Mouse (Mus musculus) embryo, embryonic 9.5 days (tissue): Measurements from ENCODE around the gene Cacnb4.

Experiments
- DNase-seq: peaks from one replicate; pipeline ENCODE4 v3.0.0-alpha.2; 2017; ENCODE audit errors: extremely low spot score

Cacnb4 gene

DNA sequence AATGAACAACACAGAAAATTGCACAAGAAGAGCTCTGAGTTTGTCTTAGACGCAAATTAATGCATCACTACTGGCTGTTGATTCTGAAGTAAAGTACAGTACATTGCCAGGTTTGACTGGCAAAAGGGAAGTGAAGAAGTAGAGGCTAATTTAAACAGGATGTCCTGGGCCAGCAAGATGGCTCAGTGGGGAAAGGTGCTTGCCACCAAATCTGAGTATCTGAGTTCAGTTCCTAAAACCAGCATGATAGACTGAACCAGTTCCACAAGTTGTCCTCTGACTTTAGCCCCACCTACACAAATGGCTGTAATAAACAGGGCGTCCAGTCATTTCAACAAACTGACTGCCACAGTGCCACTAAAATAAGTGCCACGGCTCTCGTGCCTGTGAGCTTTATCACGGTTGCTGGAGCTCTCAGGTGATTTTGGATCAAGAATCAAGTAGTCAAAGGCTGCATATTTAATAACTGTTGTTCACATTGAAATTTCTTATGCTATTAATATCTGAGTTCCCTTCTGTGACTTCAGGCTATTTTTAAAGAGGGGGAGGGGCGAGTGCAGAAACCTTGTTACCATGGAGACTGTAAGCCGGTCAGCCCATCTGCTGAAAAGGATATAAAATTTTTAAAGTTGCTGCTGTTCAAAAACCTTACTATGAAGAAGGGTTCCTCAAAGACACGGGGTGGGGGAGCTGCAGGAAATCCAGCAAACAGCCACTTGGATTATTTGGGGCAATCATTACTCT lies 29.2 kb downstream of the Cacnb4 start:
- DNase-seq: no peak

DNA sequence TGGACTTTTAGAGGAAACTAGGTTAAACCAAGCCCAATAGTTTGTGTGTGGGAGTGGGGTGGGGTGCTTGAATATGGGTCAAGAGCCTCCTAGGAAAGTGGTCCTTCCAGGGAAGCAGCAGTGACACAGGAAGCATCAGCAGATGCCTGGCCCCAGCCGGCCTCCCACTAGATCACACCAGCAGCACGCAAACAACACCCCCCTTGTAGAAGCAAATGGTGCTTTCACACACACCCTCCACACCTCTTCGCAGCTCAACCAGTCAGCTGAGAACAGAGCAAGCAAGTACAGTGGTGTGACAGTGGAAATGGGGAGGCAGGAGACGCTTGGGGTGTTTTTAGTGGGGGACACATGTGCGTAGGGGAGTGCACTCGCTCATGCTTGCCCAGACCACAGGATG lies 33.0 kb downstream of the Cacnb4 start:
- DNase-seq: no peak

DNA sequence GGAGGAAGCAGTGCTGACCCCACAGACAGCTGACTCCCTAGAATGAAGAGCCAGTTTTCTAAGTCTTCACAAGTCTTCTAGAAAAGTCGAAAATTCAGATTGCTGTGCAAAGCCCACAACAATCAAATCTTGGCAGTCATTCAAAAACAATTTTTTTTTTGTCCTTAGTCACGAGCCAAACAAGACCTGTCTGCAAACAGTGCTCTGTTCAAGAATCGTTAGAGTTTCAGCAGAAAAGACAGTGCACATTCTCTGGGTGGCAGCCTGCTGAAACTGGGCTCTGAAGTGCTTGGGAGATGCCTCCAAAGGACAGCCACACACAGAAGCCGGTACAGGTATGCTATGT lies 37.1 kb downstream of the Cacnb4 start:
- no peak for DNase-seq

DNA sequence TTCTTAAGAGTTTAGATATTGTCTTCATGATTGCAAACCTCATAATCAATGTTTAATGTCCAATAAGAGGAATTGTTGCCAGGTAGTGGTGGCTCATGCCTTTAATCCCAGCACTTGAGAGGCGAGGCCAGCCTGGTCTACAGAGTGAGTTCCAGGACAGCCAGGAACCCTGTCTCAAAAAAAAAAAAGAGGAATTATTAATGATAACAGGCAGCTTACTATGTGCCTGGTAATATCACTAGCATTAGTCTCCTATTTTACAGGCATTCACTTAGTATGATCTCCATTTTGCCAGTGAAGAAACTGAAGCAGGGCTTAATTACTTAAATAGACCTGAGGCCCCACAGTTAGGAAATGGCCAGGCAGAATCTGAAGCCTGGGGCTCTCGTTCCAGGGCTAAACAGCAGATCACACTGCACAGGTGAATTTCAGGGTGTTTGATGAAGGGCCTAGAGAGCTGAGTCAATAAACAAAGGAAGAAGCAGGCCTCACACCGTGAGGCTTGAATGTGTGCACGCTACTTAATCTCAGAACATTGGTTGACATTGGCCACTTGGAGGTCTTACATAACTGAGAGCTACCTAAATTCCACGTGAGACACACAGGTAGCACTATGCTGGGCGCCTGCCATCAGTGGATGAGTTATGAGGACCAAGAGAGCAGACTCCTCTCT lies 37.6 kb downstream of the Cacnb4 start:
- no peak for DNase-seq

DNA sequence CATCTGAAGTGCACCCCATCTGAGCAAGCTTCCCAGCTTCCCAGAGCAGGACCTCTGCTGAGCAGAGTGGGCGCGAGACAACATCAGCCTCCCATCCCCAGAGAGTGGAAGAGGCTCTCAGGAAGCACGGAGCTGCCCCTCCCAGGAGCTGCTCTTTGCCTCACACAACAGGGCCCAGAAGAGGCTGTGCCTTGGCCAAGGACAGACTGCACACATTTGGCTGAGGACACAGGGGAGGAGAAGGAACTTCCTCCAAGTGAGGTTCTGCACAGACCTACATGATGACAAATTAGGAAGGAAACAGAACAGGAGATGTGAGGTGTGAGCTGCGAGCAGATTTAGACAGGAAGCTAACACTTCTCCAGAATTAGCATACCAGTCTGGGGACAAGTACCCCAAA lies 38.4 kb downstream of the Cacnb4 start:
- no peak for DNase-seq

DNA sequence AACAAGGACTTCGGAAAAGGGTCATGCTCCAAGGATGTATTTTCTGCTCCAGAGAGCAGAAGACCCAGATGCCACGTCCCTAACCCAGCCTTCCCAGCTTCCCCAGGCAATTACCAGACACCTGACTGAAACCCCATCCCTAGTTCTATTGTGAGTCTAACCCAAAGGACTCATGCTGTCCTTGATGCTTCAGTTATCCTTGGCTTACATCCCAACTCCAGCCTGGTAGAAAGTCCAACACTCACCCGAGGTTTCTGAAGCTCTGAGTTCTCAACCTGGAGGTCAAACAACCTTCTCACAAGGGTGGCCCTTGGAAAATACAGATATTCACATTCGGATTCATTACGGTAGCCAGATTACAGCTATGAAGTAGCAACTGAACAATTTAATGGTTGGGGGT lies 40.6 kb downstream of the Cacnb4 start:
- no peak for DNase-seq

DNA sequence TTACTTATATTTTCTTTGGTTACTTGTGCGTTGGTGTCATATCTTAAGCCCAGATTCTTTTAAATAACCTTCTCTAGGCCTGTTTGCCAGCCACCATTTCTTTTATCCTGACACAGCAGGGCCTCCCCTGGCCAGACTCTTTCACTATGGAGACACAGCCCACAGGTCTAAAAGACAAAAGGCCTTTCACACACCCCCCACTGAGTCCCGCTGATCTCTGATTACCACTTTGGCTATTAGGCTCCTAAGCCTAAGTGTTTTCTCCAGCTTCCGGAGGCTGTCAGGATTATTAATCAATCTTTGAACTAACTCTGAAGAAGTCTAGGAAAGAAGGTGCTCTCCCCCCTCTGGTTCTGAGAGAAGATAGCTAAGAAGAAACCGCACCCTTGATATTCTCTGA lies 41.3 kb downstream of the Cacnb4 start:
- DNase-seq: peak; percentile 36

DNA sequence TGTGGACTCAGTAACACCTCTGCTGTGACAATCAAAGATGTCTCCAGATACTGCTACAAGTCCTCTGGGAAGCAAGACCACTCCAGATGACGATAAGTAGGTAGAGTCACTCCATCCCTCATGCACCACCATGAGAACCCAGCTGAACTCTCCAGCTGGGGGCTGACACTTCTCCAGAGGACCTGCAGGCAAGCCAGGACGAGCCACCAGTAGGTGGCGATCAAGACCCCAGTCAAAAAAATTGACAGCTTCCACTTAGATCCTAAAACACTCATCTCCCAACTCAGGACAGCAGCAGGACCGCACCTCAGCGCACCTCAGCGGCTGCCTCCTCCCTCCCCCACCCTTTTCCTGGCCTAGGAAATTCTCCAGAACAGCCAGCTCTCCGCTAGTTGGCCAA lies 43.8 kb downstream of the Cacnb4 start:
- peak; percentile 68 for DNase-seq

DNA sequence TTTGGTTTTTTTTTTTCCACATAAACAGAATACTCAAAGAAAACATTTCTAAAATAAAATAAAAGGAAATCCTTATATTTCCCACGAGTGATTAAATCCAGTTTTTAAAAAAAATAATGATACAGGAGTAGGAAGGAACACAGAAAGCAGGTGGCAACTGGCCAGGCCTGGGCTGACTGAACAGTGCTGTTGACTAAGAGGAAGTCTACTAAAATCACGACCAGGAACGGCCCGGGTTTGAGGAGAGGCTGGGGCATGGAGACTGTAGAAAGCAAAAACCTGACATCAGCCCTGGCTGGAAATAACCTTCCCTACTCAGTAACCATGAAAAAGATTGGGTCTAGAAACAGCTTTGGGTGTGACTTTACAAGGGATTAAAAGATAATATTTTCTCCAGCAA lies 48.4 kb downstream of the Cacnb4 start:
- no peak for DNase-seq

DNA sequence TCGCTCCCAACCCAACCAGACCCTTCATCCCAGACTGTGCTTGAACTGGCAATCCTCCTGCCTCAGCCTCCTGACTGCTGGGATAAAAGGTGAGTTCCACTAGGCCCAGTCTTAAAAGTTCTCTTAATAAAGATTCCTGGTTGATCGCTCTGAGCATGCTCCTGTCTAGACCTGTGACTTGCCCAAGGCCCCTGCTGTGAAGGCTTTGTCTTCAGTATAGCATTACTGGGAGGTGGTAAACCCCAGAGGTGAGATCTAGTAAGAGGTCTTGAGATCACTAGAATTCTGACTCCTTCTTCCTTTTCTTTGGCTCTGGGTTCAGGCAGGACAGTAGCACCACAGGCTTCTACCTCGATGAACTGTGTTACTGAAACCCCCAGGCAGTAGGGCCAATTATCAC lies 50.4 kb downstream of the Cacnb4 start:
- no peak for DNase-seq

DNA sequence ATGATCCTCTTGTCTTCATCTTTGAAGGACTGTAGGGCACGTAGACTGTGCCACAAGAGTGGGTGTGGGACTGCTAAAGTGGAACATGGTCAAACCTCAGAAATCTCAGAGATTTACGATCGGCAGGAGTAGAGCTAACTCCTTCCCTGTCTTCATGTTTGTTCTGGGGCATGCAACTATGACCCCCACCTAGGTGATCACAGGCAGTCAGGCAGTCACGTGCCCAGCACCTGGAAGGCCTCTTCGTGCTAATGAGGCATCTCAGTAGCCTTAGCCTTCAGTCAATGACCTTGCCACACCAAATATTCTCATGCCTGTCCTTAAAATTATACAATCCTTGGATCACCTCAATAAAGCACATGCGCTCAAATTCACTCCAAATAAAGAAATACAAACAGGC lies 50.9 kb downstream of the Cacnb4 start:
- DNase-seq: no peak

DNA sequence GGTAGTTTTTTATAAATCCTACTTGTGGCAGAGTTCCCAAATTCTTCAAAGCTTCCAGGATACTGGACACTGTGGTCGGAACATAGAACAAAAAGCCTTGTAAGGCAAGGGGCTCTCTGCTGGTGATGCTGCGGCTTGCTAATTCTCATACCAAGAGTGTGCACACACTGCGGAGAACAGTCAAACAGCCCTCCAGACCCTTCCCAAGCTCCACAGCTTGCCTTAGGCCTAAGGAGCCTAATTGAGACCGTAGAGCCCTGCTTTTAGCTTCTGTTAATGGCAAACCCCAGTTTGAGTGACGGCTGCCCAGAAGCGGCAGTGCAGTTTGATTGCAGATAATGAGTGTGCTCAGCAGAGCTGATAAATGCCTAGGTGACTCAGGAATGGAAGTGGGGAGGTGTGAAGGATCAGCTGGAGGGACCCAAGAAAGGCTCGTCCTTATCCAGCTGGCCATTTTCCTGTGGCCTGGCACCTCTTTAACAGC lies 52.7 kb downstream of the Cacnb4 start:
- no peak for DNase-seq

DNA sequence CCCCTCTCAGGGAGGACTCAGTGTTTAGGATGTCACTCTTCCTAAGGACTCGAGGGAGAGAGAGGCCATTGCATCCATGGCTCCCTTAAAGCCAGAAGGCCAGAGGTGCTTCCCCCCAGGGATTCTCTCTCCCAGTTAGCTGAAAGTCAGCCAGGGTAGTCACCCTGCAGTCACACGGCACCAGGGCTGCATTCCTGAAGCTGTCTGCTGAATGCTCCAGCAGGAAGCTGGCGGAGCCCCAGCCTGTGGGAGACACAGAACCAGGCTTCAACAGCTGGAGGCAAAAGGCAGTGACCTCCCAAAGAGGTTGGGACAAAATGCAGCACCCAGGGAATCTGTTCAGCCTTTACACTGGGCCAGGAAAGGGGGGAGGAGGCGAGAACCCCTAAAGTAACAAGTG lies 53.2 kb downstream of the Cacnb4 start:
- DNase-seq: no peak

DNA sequence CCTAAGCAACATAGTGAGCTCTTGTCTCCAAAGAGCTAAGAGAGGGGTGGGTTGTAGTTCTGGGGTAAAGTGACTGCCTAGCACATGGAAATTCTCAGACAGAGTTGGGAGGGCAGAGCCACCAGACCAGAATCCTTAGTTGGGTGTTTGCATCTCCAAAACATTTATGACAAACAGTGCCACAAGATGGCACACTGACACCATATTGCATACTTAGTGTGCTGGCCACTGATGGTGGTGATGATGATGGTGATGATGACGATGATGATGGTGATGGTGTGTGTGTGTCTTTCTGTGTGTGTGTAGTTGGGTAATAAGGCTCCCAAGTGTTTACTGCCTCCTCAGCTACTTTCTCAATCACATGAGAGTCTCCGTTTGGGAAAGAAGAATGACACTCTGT lies 54.0 kb downstream of the Cacnb4 start:
- no peak for DNase-seq

DNA sequence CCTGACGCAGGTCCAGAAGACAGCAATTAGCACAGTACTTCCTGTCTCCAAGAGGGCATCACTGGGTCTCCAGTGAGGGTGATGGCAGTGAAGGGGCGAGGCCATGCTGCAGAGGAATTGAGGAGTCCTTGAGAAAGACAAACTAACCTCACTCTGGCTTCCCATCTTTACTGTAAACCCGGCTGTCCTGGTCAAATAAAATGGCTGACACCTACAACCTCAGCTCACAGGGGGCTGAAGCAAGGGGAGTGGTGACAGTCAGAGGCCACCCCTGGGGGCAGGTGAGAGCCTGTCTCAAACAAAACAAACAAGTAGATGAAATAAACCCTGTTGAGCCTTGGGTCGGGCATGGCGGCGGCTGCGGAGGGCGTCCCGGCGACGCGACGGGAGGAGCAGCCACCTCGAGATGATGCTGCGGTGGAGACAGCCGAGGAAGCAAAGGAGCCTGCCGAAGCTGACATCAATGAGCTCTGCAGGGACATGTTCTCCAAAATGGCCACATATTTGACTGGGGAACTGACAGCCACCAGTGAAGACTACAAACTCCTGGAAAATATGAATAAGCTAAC lies 57.1 kb downstream of the Cacnb4 start:
- DNase-seq: no peak

DNA sequence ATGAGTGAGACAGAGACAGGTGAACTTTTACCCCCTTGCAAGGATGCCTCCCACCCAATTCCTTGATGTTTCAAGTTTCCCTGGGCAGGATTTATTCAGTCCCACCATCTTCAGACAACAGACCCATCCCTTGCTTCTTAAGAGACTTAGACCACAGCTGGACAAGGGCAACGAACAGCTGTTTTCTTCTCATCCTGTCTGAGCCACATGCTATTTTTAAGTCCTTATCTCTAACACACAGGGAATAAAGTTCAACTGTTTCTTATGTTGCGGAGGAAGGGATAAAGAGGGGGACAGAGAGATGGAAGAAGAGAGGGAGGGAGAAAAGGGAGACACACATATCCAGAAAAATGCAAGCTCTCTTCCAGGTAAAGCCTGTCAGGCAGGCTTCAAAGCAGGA lies 57.8 kb downstream of the Cacnb4 start:
- DNase-seq: no peak

DNA sequence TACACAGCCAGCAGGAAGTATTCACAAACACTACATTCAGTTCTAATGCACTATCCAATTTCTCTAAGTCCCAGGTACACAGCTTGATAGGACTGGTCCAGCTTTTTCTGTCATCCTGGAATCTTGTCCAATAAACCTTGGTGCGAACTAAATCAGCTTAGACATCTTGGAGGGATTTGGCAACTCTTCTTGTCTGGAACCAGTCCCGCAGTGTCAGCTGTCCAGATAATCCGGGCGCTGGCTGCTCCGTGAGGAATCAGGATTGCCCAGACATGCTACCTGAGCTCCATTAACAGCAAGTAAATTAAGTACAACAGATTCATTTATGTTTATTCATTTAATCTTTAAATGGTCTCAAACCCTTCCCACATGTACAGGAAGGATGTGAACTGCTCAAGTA lies 61.2 kb downstream of the Cacnb4 start:
- no peak for DNase-seq

DNA sequence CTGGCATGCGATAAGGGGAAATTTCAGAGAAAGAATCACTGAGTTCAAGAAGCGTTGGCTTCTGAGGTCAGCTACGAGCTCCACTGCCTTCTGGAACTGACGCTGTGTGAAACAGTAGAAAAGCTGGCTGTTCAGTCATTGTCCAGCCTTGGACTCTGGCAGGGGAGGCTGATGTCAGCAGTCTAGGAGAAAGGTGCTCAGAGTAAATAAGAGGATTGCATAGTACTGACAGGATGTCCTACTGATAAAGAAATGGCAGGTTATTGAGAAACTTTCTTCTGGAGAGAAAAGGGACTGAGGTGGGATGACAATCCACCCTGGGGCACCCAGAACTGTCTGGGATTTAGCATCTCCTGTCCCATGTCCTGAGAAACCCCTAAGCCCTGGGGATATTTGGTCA lies 62.7 kb downstream of the Cacnb4 start:
- no peak for DNase-seq

DNA sequence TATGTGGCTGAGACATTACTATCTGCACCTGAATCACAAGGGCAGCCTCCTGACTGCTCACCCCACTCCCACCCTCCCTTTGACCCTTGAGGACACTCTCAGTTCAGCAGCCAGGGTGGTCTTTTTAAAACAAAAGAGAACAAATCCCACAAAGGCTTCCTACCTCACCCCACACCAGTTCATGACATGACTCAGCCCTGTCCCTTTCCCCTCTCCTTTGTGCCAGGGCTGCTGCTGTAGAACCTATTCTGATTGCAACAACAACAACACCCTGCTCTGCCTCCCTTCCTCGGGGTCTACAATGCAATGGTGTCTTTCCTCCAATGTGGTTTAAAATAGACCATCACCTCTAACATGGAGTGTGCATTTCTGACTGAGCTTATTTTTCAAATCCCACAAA lies 67.1 kb downstream of the Cacnb4 start:
- no peak for DNase-seq

DNA sequence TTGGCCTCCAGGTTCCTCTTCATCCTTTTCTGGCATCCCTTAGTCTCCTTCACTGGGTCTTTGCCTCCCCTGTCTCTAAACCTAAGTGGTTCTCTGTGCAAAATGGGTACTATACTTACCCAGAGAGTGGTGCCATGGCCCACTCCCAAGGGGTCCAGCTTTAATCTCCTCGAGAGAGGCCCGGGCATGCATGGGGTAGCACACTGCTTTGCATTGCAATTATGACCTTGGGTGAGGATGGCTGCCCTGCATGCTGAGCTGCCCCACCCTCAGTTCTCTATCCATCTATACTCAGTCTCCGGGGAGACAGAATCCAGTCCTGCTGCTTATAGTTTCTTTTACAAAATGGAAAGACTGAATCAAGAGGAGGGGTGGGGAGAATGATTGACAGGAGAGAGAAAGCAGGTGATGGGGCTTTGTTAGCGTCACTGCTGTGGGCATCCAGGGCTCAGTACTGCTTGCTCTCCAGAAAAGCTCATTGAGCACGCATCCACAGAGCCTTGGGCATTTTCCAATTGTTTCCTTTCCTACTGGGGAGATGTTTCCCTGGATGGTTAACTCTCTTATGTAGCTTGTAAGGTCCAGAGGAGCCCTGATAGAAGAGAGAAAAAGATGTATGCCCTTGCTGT lies 68.7 kb downstream of the Cacnb4 start:
- no peak for DNase-seq

DNA sequence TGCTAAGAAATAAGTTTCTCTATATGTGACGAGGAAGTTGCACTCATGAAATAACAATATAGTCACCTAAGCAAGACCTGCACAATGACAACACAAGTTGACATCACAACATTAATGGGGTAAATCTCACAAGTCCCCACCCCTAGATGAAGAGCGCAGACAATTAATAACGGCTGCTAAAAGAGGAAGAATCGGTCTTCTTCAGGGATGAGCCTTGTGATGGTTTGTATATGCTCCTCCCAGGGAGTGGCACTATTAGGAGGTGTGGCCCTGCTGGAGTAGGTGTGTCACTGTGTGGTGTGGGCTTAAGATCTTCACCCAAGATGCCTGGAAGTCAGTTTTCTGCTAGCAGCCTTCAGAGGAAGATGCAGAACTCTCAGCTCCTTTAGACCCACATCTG lies 70.3 kb downstream of the Cacnb4 start:
- DNase-seq: no peak

DNA sequence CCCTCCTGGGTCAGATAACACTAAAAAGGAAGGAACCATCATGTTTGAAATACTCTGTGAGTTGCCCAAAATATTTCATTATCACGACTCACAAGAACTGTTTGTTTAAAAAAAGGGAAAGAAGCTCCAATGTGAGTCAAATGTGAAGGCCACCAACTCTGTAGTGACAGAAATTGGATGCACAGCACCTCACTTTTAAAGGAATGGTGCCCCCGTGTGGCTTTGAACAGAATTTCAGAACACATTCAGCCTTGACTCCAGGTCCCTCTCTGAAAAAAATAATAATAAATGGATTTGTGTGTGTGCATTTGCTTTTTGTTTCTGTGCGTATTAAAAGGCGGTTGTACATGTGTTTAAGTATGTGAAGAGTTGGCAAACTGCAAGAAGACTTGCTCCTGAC lies 71.3 kb downstream of the Cacnb4 start:
- DNase-seq: peak; percentile 56

DNA sequence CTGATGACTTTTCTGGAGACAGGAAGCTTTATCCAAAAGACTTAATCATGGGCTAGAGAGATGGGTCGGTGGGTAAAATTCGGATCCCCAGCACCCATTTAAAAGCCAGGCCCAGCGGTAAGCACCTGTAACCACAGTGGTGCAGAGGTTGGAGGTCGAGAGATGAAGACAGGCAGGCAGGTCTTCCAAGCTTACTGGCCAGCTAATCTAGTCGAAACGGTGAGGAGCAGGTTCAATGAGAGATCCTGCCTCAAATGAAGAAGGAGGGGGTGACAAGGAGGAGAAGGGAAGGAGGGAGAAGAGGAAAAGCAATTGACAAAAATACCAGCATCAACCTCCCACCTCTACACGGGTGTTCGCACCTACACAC lies 72.0 kb downstream of the Cacnb4 start:
- no peak for DNase-seq
